ENCODE assay signal across 10 mouse cellular contexts in genomic region chr2:169635428-169635827, GRCm38 (mm10). TPM values are rescaled to one million over a fixed set of nuclear protein-coding genes. Genes with fewer than 3 reads are reported as not detected.
DNase-seq lines count a peak whose midpoint lies in the region; ATAC-seq lines count a peak whose summit lies in the region.
"Had no signal": no experiment of that assay in that cellular context is flagged by ENCODE, and none has a peak within 500 bp of the region (broad histone marks: within the 10 kb centered on the region; RNA-seq: fewer than 3 reads in every experiment).

No protein-coding gene starts in this region.

- H3K9me3 ChIP-seq in lung, embryonic 16.5 days (ENCODE audit: control insufficient read depth, low read length): no peaks in the 10 kb centered on the region
- H3K9me3 ChIP-seq in heart, embryonic 15.5 days (replicated peaks): no peaks in the 10 kb centered on the region
- no peaks in the 10 kb centered on the region for H3K9me3 ChIP-seq in stomach, embryonic 14.5 days (ENCODE audit: control insufficient read depth, low read depth, low read length)

- H3K4me1 ChIP-seq in lung, embryonic 16.5 days (replicated peaks; ENCODE audit: control insufficient read depth, insufficient read depth, low read length): peaks cover 4% of the 10 kb centered on the region
- peaks cover 12% of the 10 kb centered on the region; the same call in 1 of the 2 replicates for H3K4me1 ChIP-seq in heart, embryonic 15.5 days (replicated peaks)
- H3K4me1 ChIP-seq in stomach, embryonic 14.5 days (ENCODE audit: control insufficient read depth, insufficient read depth, low read length): peaks cover 11% of the 10 kb centered on the region; the same call in 1 of the 2 replicates

- peak overlapping the region; percentile 73 for H3K27ac ChIP-seq in lung, embryonic 16.5 days (ENCODE audit: low read length)
- peak overlapping the region; percentile 81 for H3K27ac ChIP-seq in heart, embryonic 15.5 days
- H3K27ac ChIP-seq in stomach, embryonic 14.5 days (ENCODE audit: low read length): peak overlapping the region; percentile 96
- H3K27ac ChIP-seq: macrophage had no signal

- peak overlapping the region; percentile 55 for H3K9ac ChIP-seq in lung, embryonic 16.5 days (ENCODE audit: low read length)
- peak overlapping the region; percentile 22; the same call in 1 of the 2 replicates for H3K9ac ChIP-seq in heart, embryonic 15.5 days
- peak overlapping the region; percentile 97 for H3K9ac ChIP-seq in stomach, embryonic 14.5 days (replicated peaks; ENCODE audit: low read depth, low read length)

- H3K27me3 ChIP-seq in lung, embryonic 16.5 days (ENCODE audit: control insufficient read depth, insufficient read depth, low read depth, low read length): no peaks in the 10 kb centered on the region
- H3K27me3 ChIP-seq in heart, embryonic 15.5 days: no peaks in the 10 kb centered on the region
- no peaks in the 10 kb centered on the region for H3K27me3 ChIP-seq in stomach, embryonic 14.5 days (ENCODE audit: control insufficient read depth, insufficient read depth, low read length)

- H3K36me3 ChIP-seq in lung, embryonic 16.5 days (ENCODE audit: control insufficient read depth, insufficient read depth, low read length): no peaks in the 10 kb centered on the region
- no peaks in the 10 kb centered on the region for H3K36me3 ChIP-seq in heart, embryonic 15.5 days
- H3K36me3 ChIP-seq in stomach, embryonic 14.5 days (ENCODE audit: control insufficient read depth, insufficient read depth, low read length): no peaks in the 10 kb centered on the region

- H3K4me3 ChIP-seq in lung, embryonic 16.5 days (ENCODE audit: low read length): peak overlapping the region; percentile 69
- peak overlapping the region; percentile 67 for H3K4me3 ChIP-seq in heart, embryonic 15.5 days
- peak overlapping the region; percentile 84 for H3K4me3 ChIP-seq in stomach, embryonic 14.5 days (ENCODE audit: low read depth, low read length)

- DNase-seq in lung, adult 18-20 months: no peak
- peak; percentile 41 for DNase-seq in kidney, postnatal 10 days
- DNase-seq in thymus, postnatal 25 days: no peak
- DNase-seq: thymus, adult 18-20 months had no signal

- no peak for ATAC-seq in lung, embryonic 16.5 days (ENCODE audit: low read depth)
- no peak for ATAC-seq in heart, embryonic 15.5 days (replicated peaks; ENCODE audit: insufficient number of reproducible peaks, insufficient read depth, low FRiP score, low read depth)
- no peak for ATAC-seq in stomach, embryonic 14.5 days (ENCODE audit: insufficient number of reproducible peaks, insufficient read depth, low FRiP score, low read depth)
- ATAC-seq in frontal cortex, adult (ENCODE audit: low TSS enrichment): no peak
- no peak for ATAC-seq in erythroid progenitor cell, adult 5-6 weeks (replicated peaks; ENCODE audit: low FRiP score, poor library complexity, severe bottlenecking)

- peak overlapping the region; percentile 89 for H3K4me2 ChIP-seq in lung, embryonic 16.5 days (ENCODE audit: low read depth, low read length)
- H3K4me2 ChIP-seq in heart, embryonic 15.5 days: peak overlapping the region; percentile 92
- H3K4me2 ChIP-seq in stomach, embryonic 14.5 days (replicated peaks; ENCODE audit: low read depth, low read length): peak overlapping the region; percentile 79

- 27% methylated on average over 7 of the region's 7 CpGs for WGBS in lung, embryonic 16.5 days
- 36% methylated on average over 7 of the region's 7 CpGs for WGBS in heart, embryonic 15.5 days
- 15% methylated on average over 7 of the region's 7 CpGs for WGBS in stomach, embryonic 14.5 days

RNA-seq across cellular contexts. Expression of gene Tshz2, which starts 2.6 kb away (rescaled TPM):
- 6.7 and 7.2 TPM in 2 replicates for polyA plus RNA-seq in lung, embryonic 16.5 days (2015; fragmentation: Nextera tagmentation; extraction: Ambion mirVana)
- 3.6 and 4.7 TPM in 2 replicates for polyA plus RNA-seq in heart, embryonic 15.5 days (2015; fragmentation: Nextera tagmentation; extraction: Ambion mirVana)
- 18.0 and 20.1 TPM in 2 replicates for polyA plus RNA-seq in stomach, embryonic 14.5 days (2014; fragmentation: Nextera tagmentation; extraction: Ambion mirVana)
- total RNA-seq in erythroid progenitor cell, adult 5-6 weeks (2015; ENCODE audit: low replicate concordance): not detected in 2 replicates
- 0.26 TPM in 1 of 2 replicates, not detected in the other for total RNA-seq in erythroid progenitor cell, adult 5-6 weeks (2017; ENCODE audit: low replicate concordance)
- polyA plus RNA-seq: macrophage had no signal

RNA-seq across cellular contexts. Expression of gene Gm11011, which starts 47.9 kb away (rescaled TPM):
- polyA plus RNA-seq in lung, embryonic 16.5 days (2015; fragmentation: Nextera tagmentation; extraction: Ambion mirVana): not detected in 2 replicates
- polyA plus RNA-seq in heart, embryonic 15.5 days (2015; fragmentation: Nextera tagmentation; extraction: Ambion mirVana): not detected in 2 replicates
- polyA plus RNA-seq in stomach, embryonic 14.5 days (2014; fragmentation: Nextera tagmentation; extraction: Ambion mirVana): not detected in 2 replicates
- not detected in 2 replicates for total RNA-seq in erythroid progenitor cell, adult 5-6 weeks (2015; ENCODE audit: low replicate concordance)
- not detected in 2 replicates for total RNA-seq in erythroid progenitor cell, adult 5-6 weeks (2017; ENCODE audit: low replicate concordance)
- polyA plus RNA-seq: macrophage had no signal

Comparison
In these comparisons a context has a peak if more than half of its experiments do, and no peak if none do; other contexts are left out.
1. H3K9ac ChIP-seq: peak in every context shown above with its lines; median percentile 97 in stomach, embryonic 14.5 days; 55 in lung, embryonic 16.5 days; 22 in heart, embryonic 15.5 days.